Mouse (Mus musculus) brain, embryonic 18.5 days (tissue): ENCODE results near the gene Gm13090.

Experiments
- DNase-seq: peaks from one replicate; pipeline ENCODE4 v3.0.0-alpha.2; 2012; ENCODE audit warnings: low read depth, low spot score

Gm13090 gene

GRCm38 (mm10) chr4:151089270-151089669 is at the start of gene Gm13090:
Gene Gm13090, plus strand, starts transcription at chr4:151089570.
- DNase-seq = no peak

GRCm38 (mm10) chr4:151041506-151041905 is 47.9 kb upstream of the Gm13090 start:
- no peak for DNase-seq

- DNase-seq = no peak
These were observed 46.1 kb upstream of the Gm13090 start for GRCm38 (mm10) chr4:151043281-151043680.

GRCm38 (mm10) chr4:151044037-151044943 is 45.1 kb upstream of the Gm13090 start, which contains the start of gene Per3:
Gene Per3, minus strand, starts transcription at chr4:151044665.
- peak; percentile 62 for DNase-seq

- DNase-seq = no peak
These were observed 44.3 kb upstream of the Gm13090 start for GRCm38 (mm10) chr4:151044944-151045570.

- DNase-seq = no peak
These were observed 42.8 kb upstream of the Gm13090 start for GRCm38 (mm10) chr4:151046524-151046923.

GRCm38 (mm10) chr4:151051162-151051561 is 38.2 kb upstream of the Gm13090 start:
- no peak for DNase-seq

- DNase-seq = peak; percentile 95
These were observed 31.7 kb upstream of the Gm13090 start, which contains the start of gene Vamp3 for GRCm38 (mm10) chr4:151057347-151058321. Gene Vamp3, minus strand, starts transcription at chr4:151057963.

- no peak for DNase-seq
These were observed 30.7 kb upstream of the Gm13090 start for GRCm38 (mm10) chr4:151058634-151059033.

GRCm38 (mm10) chr4:151059566-151059965 is 29.8 kb upstream of the Gm13090 start:
- no peak for DNase-seq

GRCm38 (mm10) chr4:151068751-151069150 is 20.6 kb upstream of the Gm13090 start:
- no peak for DNase-seq

GRCm38 (mm10) chr4:151070962-151071361 is 18.4 kb upstream of the Gm13090 start:
- no peak for DNase-seq

GRCm38 (mm10) chr4:151073108-151073744 is 16.1 kb upstream of the Gm13090 start:
- DNase-seq = no peak

GRCm38 (mm10) chr4:151074817-151075216 is 14.6 kb upstream of the Gm13090 start:
- no peak for DNase-seq

- no peak for DNase-seq
These were observed 8.0 kb upstream of the Gm13090 start for GRCm38 (mm10) chr4:151081355-151081754.

- no peak for DNase-seq
These were observed 7.4 kb upstream of the Gm13090 start for GRCm38 (mm10) chr4:151081977-151082376.

GRCm38 (mm10) chr4:151083027-151083426 is 6.3 kb upstream of the Gm13090 start:
- no peak for DNase-seq

GRCm38 (mm10) chr4:151087358-151087757 is 2.0 kb upstream of the Gm13090 start:
- DNase-seq = no peak

- DNase-seq = no peak
These were observed 551 bp upstream of the Gm13090 start for GRCm38 (mm10) chr4:151088819-151089218.

GRCm38 (mm10) chr4:151095207-151095606 is 5.8 kb downstream of the Gm13090 start:
- no peak for DNase-seq
